Mouse (Mus musculus) frontal cortex, postnatal 25 days (tissue): ENCODE measurements around the gene Slc16a8.

Source experiments
- DNase-seq, 2 experiments: peaks; one replicate each; pipeline ENCODE4 v3.0.0; 2022; ENCODE audit warnings: low spot score in 2 of 2

Gene Slc16a8

DNA sequence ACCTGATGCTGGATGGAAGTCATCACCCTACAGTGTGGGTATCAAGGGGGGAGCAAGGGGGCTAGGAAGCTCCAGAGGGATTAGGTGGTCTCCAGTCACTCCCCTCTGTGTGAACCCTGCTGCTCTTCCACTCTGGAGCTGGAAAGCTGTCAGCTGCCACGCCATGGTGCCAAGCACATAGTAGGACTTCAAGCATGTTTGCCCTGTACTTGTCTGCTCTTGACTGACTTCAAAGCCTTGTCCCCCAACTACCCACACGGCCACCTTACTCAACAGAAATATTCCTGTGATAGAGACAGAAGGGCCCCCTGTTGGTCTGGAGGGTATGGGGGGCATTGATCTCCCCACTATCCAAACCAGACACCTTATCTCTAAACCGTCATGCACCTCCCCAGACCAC lies 38.4 kb downstream of the Slc16a8 start:
- no peak for DNase-seq

DNA sequence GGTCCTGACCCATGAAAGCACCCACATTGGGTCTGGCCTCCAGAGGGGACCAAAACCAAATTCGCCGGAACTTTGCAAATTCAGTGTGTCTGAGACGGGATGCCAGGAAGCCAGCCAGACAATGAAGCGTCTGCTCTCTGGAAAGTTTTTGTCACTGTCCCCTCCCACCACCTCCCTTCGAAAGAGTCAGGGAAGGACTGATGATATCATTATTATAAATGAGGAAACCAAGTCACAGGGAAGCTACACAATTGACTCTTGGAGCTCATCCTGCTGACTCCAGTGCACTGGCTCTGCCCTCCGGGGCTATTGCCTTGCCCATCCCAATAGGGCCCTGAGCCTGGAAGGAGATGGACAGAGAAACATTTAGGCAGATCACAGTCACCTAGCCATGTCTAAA lies 41.0 kb downstream of the Slc16a8 start:
- DNase-seq, result no peak

DNA sequence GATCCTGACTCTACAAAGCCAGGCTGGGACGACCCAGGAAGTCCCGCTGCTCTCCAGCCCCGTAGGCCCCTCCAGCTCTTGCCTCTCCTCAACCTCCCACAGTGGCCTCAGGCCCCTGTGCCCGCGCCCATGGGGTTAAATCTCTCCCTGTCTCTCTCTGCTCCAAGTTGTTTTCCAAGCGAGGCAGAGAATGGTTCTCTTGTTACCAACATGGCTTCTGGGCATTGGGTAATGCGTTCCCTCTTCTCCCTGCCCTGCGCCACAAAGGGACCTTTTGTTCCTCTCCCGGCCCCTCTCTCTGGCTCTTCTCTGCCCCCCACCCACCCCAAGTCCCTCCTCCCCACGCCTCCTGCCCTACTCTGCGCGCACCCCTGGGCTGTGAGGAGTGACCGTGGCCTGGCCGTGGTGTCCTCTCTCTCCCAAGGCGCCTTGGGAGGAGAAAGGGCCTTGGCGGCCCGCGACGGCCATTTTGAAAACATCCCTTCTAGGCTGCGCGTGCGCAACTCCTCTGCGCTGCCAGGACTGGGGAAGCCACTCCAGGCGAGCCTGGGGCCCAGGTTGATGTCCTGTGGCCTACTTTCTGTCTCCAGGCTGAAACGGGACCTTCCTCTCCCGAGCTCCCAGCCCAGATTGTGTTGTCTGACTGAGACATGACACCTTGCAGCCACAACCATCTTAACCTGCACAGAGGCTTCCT lies 41.7 kb downstream of the Slc16a8 start:
- no peak for DNase-seq

DNA sequence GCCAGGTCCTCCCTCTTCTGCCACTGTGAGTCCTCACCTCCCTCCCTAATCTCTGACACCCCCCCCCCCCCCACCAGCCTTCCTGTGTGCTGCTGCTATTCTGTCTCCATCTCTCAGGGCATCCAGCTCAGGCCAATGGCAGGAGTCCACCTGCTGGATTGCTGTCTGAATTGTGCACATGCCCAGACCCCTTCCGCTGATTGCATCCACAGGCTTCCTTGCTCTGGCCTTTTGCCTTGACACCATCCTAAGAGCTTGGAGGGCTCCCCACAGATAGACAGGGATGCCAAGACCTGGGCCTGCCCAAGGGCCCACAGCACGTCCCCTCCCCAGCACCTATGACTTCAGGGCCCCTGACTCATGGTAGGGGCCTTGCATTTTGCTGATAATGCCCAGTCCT lies 44.2 kb downstream of the Slc16a8 start:
- DNase-seq, result no peak

DNA sequence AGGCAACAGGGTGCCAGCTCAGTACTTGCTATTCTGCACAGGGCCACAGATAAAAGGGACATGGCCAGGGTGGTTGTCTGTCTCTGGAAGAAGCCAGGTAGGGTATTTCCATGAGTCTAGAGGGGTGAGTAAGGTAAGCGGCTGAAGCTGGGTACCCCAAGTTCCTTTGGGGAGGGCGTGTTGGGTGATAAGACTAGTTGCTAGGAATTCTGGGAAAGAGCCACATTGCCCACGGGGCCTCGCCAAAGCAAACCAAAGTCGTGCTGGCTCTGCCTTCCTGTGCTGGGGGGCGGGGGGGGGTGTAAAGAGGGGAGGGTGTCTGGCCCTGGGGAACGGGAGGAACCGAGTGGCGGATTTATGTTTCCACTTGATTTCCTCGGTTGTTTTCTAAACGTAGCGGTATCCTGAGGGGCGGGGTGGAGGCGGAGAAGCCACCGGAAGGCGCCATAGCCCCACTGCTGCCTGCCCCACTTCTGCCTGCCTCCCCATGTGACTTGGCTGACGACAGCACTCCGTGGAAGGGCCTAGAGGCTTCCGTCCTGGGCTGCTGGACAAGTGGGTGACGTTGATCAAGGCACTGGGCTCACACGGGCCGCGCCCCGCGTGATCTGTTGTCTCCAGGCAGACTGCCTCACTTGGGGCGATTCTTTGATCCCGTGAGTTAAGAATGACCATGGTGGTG lies 45.7 kb downstream of the Slc16a8 start:
- DNase-seq, result no peak

DNA sequence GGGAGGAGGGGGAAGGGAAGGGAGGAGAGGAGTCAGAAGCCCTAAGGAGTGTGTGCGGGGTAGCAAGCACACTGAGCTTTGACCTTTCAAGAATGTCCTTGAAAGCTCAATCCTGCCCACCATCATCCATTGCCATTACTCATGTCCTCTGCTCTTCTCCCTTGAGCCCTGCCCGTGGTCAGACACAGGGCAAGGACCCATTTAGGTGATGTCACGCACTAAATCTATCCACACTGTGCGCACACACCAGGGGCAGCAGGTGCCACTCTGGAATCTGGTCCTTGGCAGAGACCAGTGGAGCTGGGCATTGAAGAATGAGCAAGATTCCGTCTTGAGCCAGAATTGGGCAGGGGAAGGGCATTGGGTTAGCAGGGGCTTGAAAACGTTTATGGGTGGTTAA lies 46.4 kb downstream of the Slc16a8 start:
- DNase-seq, result no peak

DNA sequence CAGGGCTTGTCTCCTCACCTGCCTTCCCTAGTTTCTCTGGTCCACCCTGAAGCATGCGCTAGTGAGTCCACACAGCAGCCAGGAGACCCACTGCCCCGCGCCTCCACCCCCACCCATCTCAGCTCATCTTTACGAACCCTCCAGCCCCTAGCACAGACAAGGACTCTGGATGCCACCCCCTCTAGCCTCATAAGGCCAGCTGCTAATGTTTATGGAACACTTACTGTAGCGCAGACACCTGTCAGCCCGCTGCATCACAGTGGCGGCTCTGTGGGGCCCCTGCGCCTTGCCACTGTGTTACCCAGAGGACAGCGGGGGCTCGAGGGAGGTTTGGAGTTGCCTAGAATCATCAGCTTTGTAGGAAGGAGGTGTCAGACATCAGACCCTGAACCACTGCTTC lies 52.0 kb downstream of the Slc16a8 start:
- DNase-seq, result no peak

DNA sequence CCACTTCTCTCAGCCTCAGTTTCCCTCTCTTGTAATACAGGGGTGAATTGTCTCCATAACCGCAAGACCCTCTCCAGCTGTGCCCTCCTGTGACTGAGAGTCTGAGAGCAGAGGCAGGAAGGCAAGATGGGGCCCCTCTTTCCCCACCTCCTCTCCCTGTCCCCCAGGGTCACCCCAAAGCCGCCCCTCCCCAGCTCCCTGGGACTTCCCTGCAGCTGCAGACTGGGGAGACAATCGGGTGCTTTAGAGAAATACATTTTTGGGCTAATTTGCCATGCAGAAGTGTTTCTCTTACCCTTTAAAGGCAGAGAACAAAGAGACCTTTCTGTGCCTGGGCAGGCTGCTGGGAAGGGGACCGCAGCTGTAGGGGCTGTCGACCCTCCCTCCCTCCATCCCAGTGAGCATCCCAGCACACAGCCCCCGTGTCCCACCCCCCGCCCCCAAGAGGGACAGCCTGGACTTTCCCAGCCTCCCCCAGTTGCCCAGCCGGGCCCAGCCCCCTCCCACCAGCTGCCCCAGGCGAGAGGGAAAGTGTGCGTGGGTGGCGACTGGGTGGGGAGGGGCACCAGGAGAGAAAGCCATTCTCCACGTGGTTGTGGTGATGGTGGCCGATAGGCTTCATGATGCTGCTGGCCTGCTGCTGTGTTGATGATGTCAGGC lies 52.9 kb downstream of the Slc16a8 start:
- DNase-seq, result no peak
